In genomic region chr4:155727993-155728392, GRCm38 (mm10) we compare ENCODE assay signal across 24 mouse cellular contexts. TPM values are rescaled to one million over a fixed set of nuclear protein-coding genes. Genes with fewer than 3 reads are reported as not detected.
DNase-seq lines count a peak whose midpoint lies in the region; ATAC-seq lines count a peak whose summit lies in the region.
"Had no signal": no experiment of that assay in that cellular context is flagged by ENCODE, and none has a peak within 500 bp of the region (broad histone marks: within the 10 kb centered on the region; RNA-seq: fewer than 3 reads in every experiment).

No protein-coding gene starts in this region.

- 80% methylated on average over 2 of the region's 2 CpGs for WGBS in hindbrain, embryonic 10.5 days
- 59% methylated on average over 2 of the region's 2 CpGs for WGBS in hindbrain, embryonic 14.5 days
- 68% methylated on average over 2 of the region's 2 CpGs for WGBS in midbrain, embryonic 12.5 days
- 55% methylated on average over 2 of the region's 2 CpGs for WGBS in midbrain, embryonic 15.5 days
- 46% methylated on average over 2 of the region's 2 CpGs for WGBS in midbrain, embryonic 14.5 days

- ATAC-seq in hindbrain, embryonic 14.5 days (ENCODE audit: low FRiP score): no peak
- ATAC-seq in midbrain, embryonic 12.5 days (ENCODE audit: low FRiP score, low read depth): no peak
- no peak for ATAC-seq in midbrain, embryonic 15.5 days (replicated peaks)
- no peak for ATAC-seq in midbrain, embryonic 14.5 days (ENCODE audit: low FRiP score, low TSS enrichment)
- ATAC-seq: forebrain, postnatal 0 days; Patski had no signal

- no peak overlapping the region for H3K4me3 ChIP-seq in hindbrain, embryonic 10.5 days
- no peak overlapping the region for H3K4me3 ChIP-seq in hindbrain, embryonic 14.5 days (replicated peaks; ENCODE audit: low read length)
- no peak overlapping the region for H3K4me3 ChIP-seq in midbrain, embryonic 12.5 days
- no peak overlapping the region for H3K4me3 ChIP-seq in midbrain, embryonic 15.5 days
- no peak overlapping the region for H3K4me3 ChIP-seq in midbrain, embryonic 14.5 days (replicated peaks; ENCODE audit: low read depth, low read length)
- H3K4me3 ChIP-seq: heart, embryonic 15.5 days; limb, embryonic 13.5 days had no signal

- peaks cover 57% of the 10 kb centered on the region for H3K36me3 ChIP-seq in hindbrain, embryonic 10.5 days
- peaks cover 39% of the 10 kb centered on the region for H3K36me3 ChIP-seq in hindbrain, embryonic 14.5 days (replicated peaks; ENCODE audit: control insufficient read depth, insufficient read depth)
- peaks cover 14% of the 10 kb centered on the region for H3K36me3 ChIP-seq in midbrain, embryonic 12.5 days
- H3K36me3 ChIP-seq in midbrain, embryonic 15.5 days (replicated peaks): peaks cover 5% of the 10 kb centered on the region; the same call in 1 of the 2 replicates
- H3K36me3 ChIP-seq in midbrain, embryonic 14.5 days (ENCODE audit: control insufficient read depth, insufficient read depth, low read length): peaks cover 26% of the 10 kb centered on the region; the same call in 1 of the 2 replicates
- H3K36me3 ChIP-seq: heart, embryonic 15.5 days had no signal

- DNase-seq in hindbrain, embryonic 10.5 days (ENCODE audit: low spot score): no peak
- no peak for DNase-seq in hindbrain, embryonic 14.5 days (ENCODE audit: low spot score)
- no peak for DNase-seq in midbrain, embryonic 14.5 days
- peak; percentile 48 for DNase-seq in retina, postnatal 7 days (ENCODE audit: low read depth, low spot score)
- no peak for DNase-seq in T-cell, adult 2 months (ENCODE audit: low spot score)
- DNase-seq: adrenal gland, adult 8-10 months; B cell, adult 2 months; cerebellum, adult 2 months; forebrain, postnatal 0 days; gastrocnemius, postnatal 36 days; heart, postnatal 36 days; kidney, adult 2 months; layer of hippocampus, adult 9-11 months; lung, embryonic 14.5 days; thymus, postnatal 36 days had no signal

- 0 out of 2 replicates have a peak overlapping the region, but pooled peaks have one; percentile 18 for H3K27ac ChIP-seq in hindbrain, embryonic 10.5 days
- no peak overlapping the region for H3K27ac ChIP-seq in hindbrain, embryonic 14.5 days
- peak overlapping the region; percentile 50; the same call in 1 of the 2 replicates for H3K27ac ChIP-seq in midbrain, embryonic 12.5 days (replicated peaks)
- H3K27ac ChIP-seq in midbrain, embryonic 15.5 days: no peak overlapping the region
- 0 out of 2 replicates have a peak overlapping the region, but pooled peaks have one; percentile 32 for H3K27ac ChIP-seq in midbrain, embryonic 14.5 days (replicated peaks; ENCODE audit: low read depth, low read length)
- H3K27ac ChIP-seq: heart, embryonic 15.5 days; kidney, postnatal 0 days; limb, embryonic 13.5 days; liver, embryonic 14.5 days had no signal

- no peak overlapping the region for H3K9ac ChIP-seq in hindbrain, embryonic 14.5 days
- H3K9ac ChIP-seq in midbrain, embryonic 12.5 days (replicated peaks): no peak overlapping the region
- H3K9ac ChIP-seq in midbrain, embryonic 15.5 days: no peak overlapping the region
- H3K9ac ChIP-seq in midbrain, embryonic 14.5 days (replicated peaks; ENCODE audit: low read length): no peak overlapping the region
- H3K9ac ChIP-seq: forebrain, postnatal 0 days; heart, embryonic 15.5 days; limb, embryonic 13.5 days; liver, embryonic 14.5 days; lung, embryonic 14.5 days had no signal

- H3K4me2 ChIP-seq in hindbrain, embryonic 14.5 days (replicated peaks): no peak overlapping the region
- H3K4me2 ChIP-seq in midbrain, embryonic 12.5 days (replicated peaks): no peak overlapping the region
- H3K4me2 ChIP-seq in midbrain, embryonic 15.5 days: no peak overlapping the region
- no peak overlapping the region for H3K4me2 ChIP-seq in midbrain, embryonic 14.5 days (ENCODE audit: low read length)
- H3K4me2 ChIP-seq: heart, embryonic 15.5 days; limb, embryonic 13.5 days; lung, embryonic 14.5 days had no signal

- no peaks in the 10 kb centered on the region for H3K27me3 ChIP-seq in hindbrain, embryonic 10.5 days (ENCODE audit: insufficient read depth, poor library complexity, severe bottlenecking)
- H3K27me3 ChIP-seq in hindbrain, embryonic 14.5 days (ENCODE audit: control insufficient read depth, insufficient read depth, low read length): no peaks in the 10 kb centered on the region
- H3K27me3 ChIP-seq in midbrain, embryonic 12.5 days: no peaks in the 10 kb centered on the region
- H3K27me3 ChIP-seq in midbrain, embryonic 15.5 days (replicated peaks): no peaks in the 10 kb centered on the region
- H3K27me3 ChIP-seq in midbrain, embryonic 14.5 days (ENCODE audit: control insufficient read depth, insufficient read depth, low read length): no peaks in the 10 kb centered on the region
- H3K27me3 ChIP-seq: CH12.LX; heart, embryonic 15.5 days; limb, embryonic 13.5 days; Patski had no signal

- H3K9me3 ChIP-seq in hindbrain, embryonic 10.5 days: no peaks in the 10 kb centered on the region
- no peaks in the 10 kb centered on the region for H3K9me3 ChIP-seq in hindbrain, embryonic 14.5 days (ENCODE audit: control insufficient read depth, low read length)
- no peaks in the 10 kb centered on the region for H3K9me3 ChIP-seq in midbrain, embryonic 12.5 days
- no peaks in the 10 kb centered on the region for H3K9me3 ChIP-seq in midbrain, embryonic 15.5 days
- H3K9me3 ChIP-seq in midbrain, embryonic 14.5 days (ENCODE audit: control insufficient read depth, low read length): no peaks in the 10 kb centered on the region
- H3K9me3 ChIP-seq: G1E; heart, embryonic 15.5 days; limb, embryonic 13.5 days had no signal

- H3K4me1 ChIP-seq in hindbrain, embryonic 10.5 days (replicated peaks): no peaks in the 10 kb centered on the region; the same call in 1 of the 2 replicates
- no peaks in the 10 kb centered on the region for H3K4me1 ChIP-seq in hindbrain, embryonic 14.5 days (replicated peaks; ENCODE audit: control insufficient read depth, insufficient read depth, low read length)
- no peaks in the 10 kb centered on the region; the same call in 1 of the 2 replicates for H3K4me1 ChIP-seq in midbrain, embryonic 12.5 days
- 0 out of 2 replicates have a peak, but pooled peaks cover 3% of the 10 kb centered on the region for H3K4me1 ChIP-seq in midbrain, embryonic 15.5 days
- no peaks in the 10 kb centered on the region for H3K4me1 ChIP-seq in midbrain, embryonic 14.5 days (ENCODE audit: control insufficient read depth, insufficient read depth, low read length)
- H3K4me1 ChIP-seq: heart, embryonic 15.5 days; limb, embryonic 13.5 days had no signal

RNA-seq across cellular contexts. Expression of gene Tmem240, which starts 6.6 kb away (rescaled TPM):
- 0.85 and 1.6 TPM in 2 replicates for polyA plus RNA-seq in hindbrain, embryonic 10.5 days (2016; fragmentation: Nextera tagmentation; extraction: Ambion mirVana)
- polyA plus RNA-seq in hindbrain, embryonic 14.5 days (2014; fragmentation: Nextera tagmentation; extraction: Ambion mirVana): 8.8 and 9.3 TPM in 2 replicates
- 4.2 and 4.7 TPM in 2 replicates for polyA plus RNA-seq in midbrain, embryonic 12.5 days (2016; fragmentation: Nextera tagmentation; extraction: Ambion mirVana)
- polyA plus RNA-seq in midbrain, embryonic 15.5 days (2015; fragmentation: Nextera tagmentation; extraction: Ambion mirVana): 24.8 and 24.9 TPM in 2 replicates
- 7.5 and 19.8 TPM in 2 replicates for polyA plus RNA-seq in midbrain, embryonic 14.5 days (2014; fragmentation: Nextera tagmentation; extraction: Ambion mirVana)

RNA-seq across cellular contexts. Expression of gene Ssu72, which starts 23.4 kb away (rescaled TPM):
- polyA plus RNA-seq in hindbrain, embryonic 10.5 days (2016; fragmentation: Nextera tagmentation; extraction: Ambion mirVana): 162 and 175 TPM in 2 replicates
- 164 and 169 TPM in 2 replicates for polyA plus RNA-seq in hindbrain, embryonic 14.5 days (2014; fragmentation: Nextera tagmentation; extraction: Ambion mirVana)
- 140 TPM in 2 replicates for polyA plus RNA-seq in midbrain, embryonic 12.5 days (2016; fragmentation: Nextera tagmentation; extraction: Ambion mirVana)
- polyA plus RNA-seq in midbrain, embryonic 15.5 days (2015; fragmentation: Nextera tagmentation; extraction: Ambion mirVana): 151 and 155 TPM in 2 replicates
- 162 and 177 TPM in 2 replicates for polyA plus RNA-seq in midbrain, embryonic 14.5 days (2014; fragmentation: Nextera tagmentation; extraction: Ambion mirVana)

RNA-seq across cellular contexts. Expression of gene Atad3a, which starts 32.9 kb away (rescaled TPM):
- polyA plus RNA-seq in hindbrain, embryonic 10.5 days (2016; fragmentation: Nextera tagmentation; extraction: Ambion mirVana): 110 and 124 TPM in 2 replicates
- polyA plus RNA-seq in hindbrain, embryonic 14.5 days (2014; fragmentation: Nextera tagmentation; extraction: Ambion mirVana): 73.0 and 82.2 TPM in 2 replicates
- 87.1 and 97.3 TPM in 2 replicates for polyA plus RNA-seq in midbrain, embryonic 12.5 days (2016; fragmentation: Nextera tagmentation; extraction: Ambion mirVana)
- polyA plus RNA-seq in midbrain, embryonic 15.5 days (2015; fragmentation: Nextera tagmentation; extraction: Ambion mirVana): 93.4 and 99.2 TPM in 2 replicates
- 77.4 and 79.8 TPM in 2 replicates for polyA plus RNA-seq in midbrain, embryonic 14.5 days (2014; fragmentation: Nextera tagmentation; extraction: Ambion mirVana)

RNA-seq across cellular contexts. Expression of gene Fndc10, which starts 33.9 kb away (rescaled TPM):
- polyA plus RNA-seq in hindbrain, embryonic 10.5 days (2016; fragmentation: Nextera tagmentation; extraction: Ambion mirVana): 0.72 and 1.8 TPM in 2 replicates
- polyA plus RNA-seq in hindbrain, embryonic 14.5 days (2014; fragmentation: Nextera tagmentation; extraction: Ambion mirVana): 9.0 and 10.3 TPM in 2 replicates
- 5.7 and 7.0 TPM in 2 replicates for polyA plus RNA-seq in midbrain, embryonic 12.5 days (2016; fragmentation: Nextera tagmentation; extraction: Ambion mirVana)
- polyA plus RNA-seq in midbrain, embryonic 15.5 days (2015; fragmentation: Nextera tagmentation; extraction: Ambion mirVana): 15.7 and 17.1 TPM in 2 replicates
- polyA plus RNA-seq in midbrain, embryonic 14.5 days (2014; fragmentation: Nextera tagmentation; extraction: Ambion mirVana): 6.3 and 13.8 TPM in 2 replicates
- polyA plus RNA-seq: G1E had no signal

RNA-seq across cellular contexts. Expression of gene Vwa1, which starts 46.5 kb away (rescaled TPM):
- 13.4 and 14.0 TPM in 2 replicates for polyA plus RNA-seq in hindbrain, embryonic 10.5 days (2016; fragmentation: Nextera tagmentation; extraction: Ambion mirVana)
- 24.7 and 27.6 TPM in 2 replicates for polyA plus RNA-seq in hindbrain, embryonic 14.5 days (2014; fragmentation: Nextera tagmentation; extraction: Ambion mirVana)
- polyA plus RNA-seq in midbrain, embryonic 12.5 days (2016; fragmentation: Nextera tagmentation; extraction: Ambion mirVana): 13.9 and 14.6 TPM in 2 replicates
- 31.5 and 33.5 TPM in 2 replicates for polyA plus RNA-seq in midbrain, embryonic 15.5 days (2015; fragmentation: Nextera tagmentation; extraction: Ambion mirVana)
- polyA plus RNA-seq in midbrain, embryonic 14.5 days (2014; fragmentation: Nextera tagmentation; extraction: Ambion mirVana): 18.0 and 24.4 TPM in 2 replicates

Comparison
In these comparisons a context has a peak if more than half of its experiments do, and no peak if none do; other contexts are left out.
1. H3K27ac ChIP-seq: peak in hindbrain, embryonic 10.5 days (single experiment), midbrain, embryonic 12.5 days (single experiment) and midbrain, embryonic 14.5 days (single experiment); none in hindbrain, embryonic 14.5 days (single experiment) and midbrain, embryonic 15.5 days (single experiment).